Mouse (Mus musculus): Measurements from ENCODE around the gene Pmm2.
A peak's percentile ranks its signal among the peaks of the same experiment; 100 is the strongest.

The Pmm2 gene

GRCm38 (mm10) chr16:8637217-8638051, at the start of gene Pmm2, which contains the start of gene Tmem186:
Gene Pmm2, plus strand, starts transcription at chr16:8637674.
Gene Tmem186, minus strand, starts transcription at chr16:8637712.
- peak; percentile 81 to 82 for DNase-seq (ENCODE audit: low spot score in 2 of 2)

- no peak for DNase-seq (ENCODE audit: low spot score in 2 of 2)
These were observed 42.1 kb upstream of the Pmm2 start for GRCm38 (mm10) chr16:8595411-8595810.

- DNase-seq (ENCODE audit: low spot score in 2 of 2): no peak
These were observed 41.1 kb upstream of the Pmm2 start for GRCm38 (mm10) chr16:8596336-8596735.

- DNase-seq (ENCODE audit: low spot score in 2 of 2): no peak
These were observed 40.0 kb upstream of the Pmm2 start for GRCm38 (mm10) chr16:8597516-8597915.

- no peak for DNase-seq (ENCODE audit: low spot score in 2 of 2)
These were observed 33.7 kb upstream of the Pmm2 start for GRCm38 (mm10) chr16:8603789-8604188.

- DNase-seq (ENCODE audit: low spot score in 2 of 2): no peak
These were observed 27.1 kb upstream of the Pmm2 start for GRCm38 (mm10) chr16:8610397-8610796.

GRCm38 (mm10) chr16:8612214-8613005, 25.1 kb upstream of the Pmm2 start:
- no peak for DNase-seq (ENCODE audit: low spot score in 2 of 2)

GRCm38 (mm10) chr16:8613039-8613438, 24.4 kb upstream of the Pmm2 start:
- no peak for DNase-seq (ENCODE audit: low spot score in 2 of 2)

GRCm38 (mm10) chr16:8613447-8613846, 24.0 kb upstream of the Pmm2 start:
- no peak for DNase-seq (ENCODE audit: low spot score in 2 of 2)

- no peak for DNase-seq (ENCODE audit: low spot score in 2 of 2)
These were observed 17.7 kb upstream of the Pmm2 start for GRCm38 (mm10) chr16:8619659-8620314.

- DNase-seq (ENCODE audit: low spot score in 2 of 2): no peak
These were observed 17.0 kb upstream of the Pmm2 start for GRCm38 (mm10) chr16:8620315-8621115.

- DNase-seq (ENCODE audit: low spot score in 2 of 2): no peak
These were observed 7.1 kb upstream of the Pmm2 start for GRCm38 (mm10) chr16:8630419-8630818.

- no peak for DNase-seq (ENCODE audit: low spot score in 2 of 2)
These were observed 6.0 kb upstream of the Pmm2 start for GRCm38 (mm10) chr16:8631428-8631827.

- DNase-seq (ENCODE audit: low spot score in 2 of 2): no peak
These were observed 632 bp upstream of the Pmm2 start for GRCm38 (mm10) chr16:8636867-8637216.

GRCm38 (mm10) chr16:8638131-8638530, 657 bp downstream of the Pmm2 start:
- DNase-seq (ENCODE audit: low spot score in 2 of 2): no peak

- no peak for DNase-seq (ENCODE audit: low spot score in 2 of 2)
These were observed 2.2 kb downstream of the Pmm2 start for GRCm38 (mm10) chr16:8639466-8640191.

GRCm38 (mm10) chr16:8643855-8644254, 6.4 kb downstream of the Pmm2 start:
- DNase-seq (ENCODE audit: low spot score in 2 of 2): no peak

GRCm38 (mm10) chr16:8645546-8645945, 8.1 kb downstream of the Pmm2 start:
- DNase-seq (ENCODE audit: low spot score in 2 of 2): no peak

- DNase-seq (ENCODE audit: low spot score in 2 of 2): no peak
These were observed 12.5 kb downstream of the Pmm2 start for GRCm38 (mm10) chr16:8650007-8650406.

GRCm38 (mm10) chr16:8655108-8655507, 17.6 kb downstream of the Pmm2 start:
- no peak for DNase-seq (ENCODE audit: low spot score in 2 of 2)

- no peak for DNase-seq (ENCODE audit: low spot score in 2 of 2)
These were observed 18.1 kb downstream of the Pmm2 start for GRCm38 (mm10) chr16:8655599-8655998.
